Mouse (Mus musculus) embryo, embryonic 11 days (tissue): ENCODE measurements around the gene Gm45713.
A peak's percentile ranks its signal among the peaks of the same experiment; 100 is the strongest.

Experiments
- DNase-seq: peaks from one replicate; pipeline ENCODE4 v3.0.0-alpha.2; 2015

Gene Gm45713

DNA sequence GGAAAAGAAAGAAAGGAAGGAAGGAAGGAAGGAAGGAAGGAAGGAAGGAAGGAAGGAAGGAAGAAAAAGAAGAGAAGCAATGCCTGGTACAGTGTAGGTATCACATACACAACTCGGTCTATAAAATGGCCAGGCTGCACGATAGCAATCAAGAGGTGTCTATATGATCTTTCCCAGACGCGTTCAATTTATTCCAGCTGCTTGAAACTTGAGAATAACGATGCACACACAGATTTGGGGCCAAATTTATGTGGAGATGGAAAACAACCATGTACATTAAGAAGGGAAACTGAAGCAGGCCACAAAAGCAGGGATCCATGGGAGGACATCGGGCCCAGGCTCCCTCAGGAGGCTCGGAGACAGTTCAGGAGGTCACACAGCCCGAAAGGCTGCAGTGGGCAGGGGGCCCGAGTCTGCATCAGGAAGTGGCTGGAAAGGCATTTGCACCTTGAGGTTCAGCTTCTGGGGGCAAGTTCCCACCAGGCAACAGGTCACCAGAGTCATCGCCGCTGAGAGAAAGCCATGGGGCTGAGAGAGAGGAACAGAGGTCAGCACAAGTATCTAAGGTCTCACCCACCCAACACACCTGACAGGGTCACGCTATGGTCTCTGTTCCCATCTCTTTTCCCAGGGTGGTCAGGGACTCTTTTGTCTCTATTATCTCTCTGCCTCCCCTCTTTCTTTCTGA is 43.1 kb downstream of the Gm45713 start:
- no peak for DNase-seq

DNA sequence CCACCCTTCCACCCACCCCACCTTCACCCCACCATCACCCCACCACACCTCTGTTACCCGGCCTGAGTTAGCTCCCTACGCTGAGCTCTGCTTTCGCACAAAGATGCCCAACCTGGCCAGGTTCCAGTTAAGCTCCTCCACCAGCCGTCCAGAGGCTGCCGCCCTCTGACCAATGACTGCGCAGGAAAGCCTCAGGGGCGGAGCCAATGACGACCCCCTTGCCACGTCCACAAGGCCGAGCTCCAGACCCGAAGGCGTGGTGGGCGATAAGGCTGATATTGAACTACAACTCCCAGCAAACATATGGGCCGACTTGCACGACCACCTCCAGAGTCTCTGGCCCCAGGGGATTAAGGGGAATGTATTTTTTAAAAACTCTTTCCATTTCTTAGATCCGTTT is 44.0 kb downstream of the Gm45713 start, which contains the start of gene Rcn3:
Gene Rcn3, minus strand, starts transcription at position 174 of the 400 bp plus-strand sequence.
- DNase-seq = peak; percentile 97

DNA sequence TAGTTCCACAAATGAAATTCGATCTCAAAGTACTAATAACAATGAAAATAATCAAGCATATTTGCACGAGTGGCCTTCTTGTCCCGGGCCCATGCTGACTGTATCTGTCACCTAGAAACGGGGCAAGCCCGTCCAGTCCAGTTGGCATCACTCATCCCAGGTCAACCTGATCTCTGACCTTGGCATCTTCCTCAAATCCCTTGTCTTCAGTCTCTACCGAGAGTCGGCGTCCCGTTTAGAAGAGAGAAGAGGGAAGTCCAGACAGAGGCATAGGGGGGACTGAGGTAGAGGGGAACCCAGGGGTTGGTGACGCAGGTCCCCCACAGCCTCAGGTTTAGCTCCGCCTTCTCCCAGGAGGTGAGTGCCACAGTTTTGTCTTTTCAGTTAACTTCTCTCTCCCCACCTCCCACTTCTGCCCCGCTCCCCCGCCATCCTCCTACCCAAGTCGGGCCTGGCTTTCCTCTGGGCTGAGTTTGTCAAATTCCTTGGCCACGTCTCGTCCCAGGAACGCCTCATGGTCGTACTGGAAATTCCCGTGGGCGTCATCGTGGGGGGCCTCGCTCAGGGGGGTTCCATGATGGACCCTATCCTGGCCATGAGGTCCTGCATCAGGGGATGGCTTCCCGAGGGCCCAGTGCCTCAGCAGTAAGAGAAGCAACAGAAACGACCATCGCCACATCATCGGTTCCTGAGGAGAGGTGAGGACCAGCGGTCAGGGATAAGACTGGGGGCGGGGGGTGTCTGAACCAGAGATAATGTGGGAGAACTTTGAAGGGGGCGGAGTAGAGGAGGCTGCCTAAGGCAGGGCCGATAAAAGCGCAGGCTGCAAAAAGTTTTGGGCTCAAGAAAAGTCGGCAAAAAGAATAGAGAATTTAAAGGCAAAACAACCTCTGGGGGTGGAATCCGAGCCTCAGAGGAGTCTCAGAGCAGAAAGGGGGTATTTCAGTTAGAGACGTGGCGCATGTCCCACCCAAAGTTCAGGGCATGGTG is 44.7 kb downstream of the Gm45713 start:
- peak; percentile 39 for DNase-seq

DNA sequence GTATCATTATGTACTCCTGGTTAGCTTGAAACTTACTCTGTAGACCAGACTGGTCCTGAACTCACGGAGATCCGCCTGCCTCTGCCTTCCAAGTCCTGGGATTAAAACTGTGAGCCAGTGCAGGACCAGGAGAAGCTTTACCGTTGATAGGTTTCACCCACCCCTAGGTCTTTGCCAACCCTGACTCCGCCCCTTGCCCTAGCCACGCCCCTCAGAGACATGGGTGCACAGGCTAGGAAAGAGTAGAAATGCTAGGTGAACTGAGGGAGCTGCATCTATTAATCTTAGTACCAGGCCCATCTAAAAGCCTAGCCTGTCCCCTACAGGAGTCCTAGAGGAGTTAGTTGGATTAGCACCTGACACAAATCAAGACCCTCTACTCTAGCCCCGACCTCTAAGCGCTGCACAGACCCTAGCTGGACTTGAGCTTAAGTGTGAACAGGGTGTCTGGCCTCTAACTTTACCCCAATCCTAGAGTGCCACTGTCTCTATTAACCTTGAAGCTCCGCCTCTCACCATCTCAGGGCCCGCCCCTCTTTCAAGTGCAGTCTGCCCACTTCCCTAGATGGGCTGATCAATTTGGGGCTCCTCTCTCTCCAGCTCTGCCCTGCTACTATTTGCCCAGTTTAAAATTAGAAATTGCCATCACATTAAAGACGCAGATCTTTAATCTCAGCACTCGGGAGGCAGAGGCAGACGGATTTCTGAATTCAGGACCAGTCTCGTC is 45.6 kb downstream of the Gm45713 start:
- DNase-seq = no peak

DNA sequence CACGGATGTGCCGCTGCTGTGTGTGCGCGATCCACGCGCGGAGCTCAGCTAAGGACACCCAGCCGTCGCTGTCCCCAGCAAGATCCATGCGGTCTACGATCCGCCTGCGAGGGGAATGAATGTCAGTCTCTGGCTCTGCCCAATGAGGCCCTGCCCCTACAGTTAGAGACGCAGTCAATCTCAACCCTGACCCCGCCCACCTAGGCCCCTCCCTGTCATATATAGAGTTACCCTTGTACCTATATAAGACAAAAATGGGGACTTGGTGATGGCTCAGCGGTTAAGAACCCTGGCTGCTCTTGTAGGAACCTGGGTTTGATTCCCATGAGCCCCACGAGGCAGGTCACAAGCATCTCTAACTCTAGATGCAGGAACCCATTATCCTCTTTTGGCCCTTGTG is 47.4 kb downstream of the Gm45713 start:
- DNase-seq = no peak

DNA sequence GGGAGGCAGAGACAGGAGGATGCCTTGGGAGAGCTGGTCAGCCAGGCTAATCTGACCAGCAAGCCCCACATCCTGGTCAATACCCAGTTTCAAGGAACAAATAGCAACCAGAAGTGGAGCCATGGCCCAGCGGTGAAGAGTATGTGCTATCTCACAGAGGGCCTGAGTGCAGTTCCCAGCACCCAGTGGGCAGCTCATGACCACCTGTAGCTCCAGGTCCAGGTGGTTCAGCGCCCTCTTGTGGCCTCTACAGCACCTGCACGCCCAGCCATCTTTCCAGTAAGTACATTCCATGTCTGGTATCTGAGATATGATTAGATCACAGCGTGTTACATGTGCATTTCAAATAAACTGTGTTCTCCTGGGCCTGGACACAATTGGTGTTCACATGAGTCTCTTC is 49.9 kb downstream of the Gm45713 start:
- DNase-seq = no peak

DNA sequence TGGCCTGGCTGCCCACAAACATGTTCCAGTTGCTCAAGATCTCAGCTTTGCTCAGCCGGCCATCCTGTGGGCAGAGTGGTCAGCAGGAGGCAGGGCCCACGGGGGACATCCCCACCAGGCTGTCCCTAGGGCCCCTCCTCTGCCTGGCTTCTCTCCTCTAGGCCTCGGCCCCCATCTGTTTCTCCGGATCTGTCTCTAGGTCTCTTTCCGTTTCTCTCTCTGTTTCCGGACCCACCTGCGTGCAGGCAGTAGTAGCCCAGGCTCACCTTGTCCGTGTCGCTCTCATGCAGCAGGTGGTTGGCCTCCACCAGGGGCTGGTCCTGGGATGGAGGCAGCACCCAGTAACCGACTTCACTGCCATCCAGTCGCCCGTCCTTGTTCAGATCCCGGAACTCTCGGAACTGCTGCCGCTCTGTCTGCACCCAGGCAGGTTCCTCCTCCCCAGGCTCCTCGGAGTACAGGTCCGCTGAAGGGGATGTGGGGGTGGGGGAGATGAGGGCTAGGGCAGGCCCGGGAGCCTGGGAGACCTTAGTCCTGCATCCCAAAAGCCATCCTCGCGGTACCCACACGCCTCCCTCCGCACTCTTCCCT is 52.6 kb downstream of the Gm45713 start:
- no peak for DNase-seq

DNA sequence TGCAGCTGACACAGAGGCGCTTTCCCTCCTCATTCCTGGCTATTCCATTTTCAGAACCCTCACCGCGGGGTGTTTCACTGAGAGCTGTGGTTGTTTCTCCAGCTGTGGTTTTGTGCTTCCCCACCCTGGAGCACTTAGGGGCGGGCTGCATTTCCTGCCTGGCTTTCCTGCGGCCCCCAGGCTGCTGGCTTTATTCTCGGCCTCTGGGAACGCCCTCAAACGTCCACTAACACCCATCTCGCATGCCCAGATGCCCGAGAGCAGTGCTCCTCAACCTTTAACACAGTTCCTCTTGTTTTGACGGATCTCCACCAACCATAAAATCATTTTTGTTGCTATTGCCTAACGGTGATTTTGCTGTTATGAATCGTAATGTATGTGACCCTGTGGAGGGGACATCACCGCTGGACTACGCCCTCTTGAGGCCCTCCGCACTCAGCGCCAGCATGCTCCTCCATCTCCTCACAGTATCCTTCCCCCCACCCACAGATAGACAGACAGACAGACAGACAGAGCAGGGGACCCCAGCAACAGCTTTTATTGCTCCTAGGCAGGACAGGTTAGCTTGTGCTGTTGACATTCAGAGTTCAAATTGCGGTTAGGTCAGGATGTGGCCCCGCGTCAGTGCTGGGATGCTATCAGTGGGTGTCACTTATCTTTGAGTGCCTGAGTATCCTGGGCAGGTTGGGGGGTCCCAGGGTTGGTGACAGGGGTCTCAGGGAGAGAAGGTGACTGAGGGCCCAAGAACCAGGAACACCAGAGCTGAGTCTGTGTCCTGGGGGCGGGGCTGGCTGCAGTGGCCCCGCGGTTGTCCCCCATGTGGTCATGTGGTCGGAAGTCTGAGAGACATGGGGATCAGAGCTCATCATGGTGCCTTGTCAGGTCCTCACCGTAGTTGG is 53.4 kb downstream of the Gm45713 start:
- peak; percentile 41 for DNase-seq

DNA sequence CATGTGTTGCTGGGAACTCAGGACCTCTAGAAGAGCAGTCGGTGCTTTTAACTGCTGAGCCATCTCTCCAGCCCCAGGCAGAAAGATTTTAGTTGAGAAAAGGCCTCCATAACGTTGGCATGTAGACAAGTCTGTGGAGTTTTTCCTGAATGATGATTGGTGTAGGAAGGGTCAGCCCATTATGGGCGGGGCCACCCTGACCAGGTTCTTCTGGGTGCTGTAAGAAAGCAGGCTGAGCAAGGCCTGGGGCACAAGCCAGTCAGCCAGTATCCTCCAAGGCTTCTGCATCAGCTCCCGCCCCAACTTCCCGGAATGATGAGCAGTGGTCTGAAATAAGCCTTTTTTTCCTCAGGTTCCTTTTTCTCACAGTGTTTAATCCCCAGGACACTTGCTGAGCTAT is 55.0 kb downstream of the Gm45713 start:
- no peak for DNase-seq

DNA sequence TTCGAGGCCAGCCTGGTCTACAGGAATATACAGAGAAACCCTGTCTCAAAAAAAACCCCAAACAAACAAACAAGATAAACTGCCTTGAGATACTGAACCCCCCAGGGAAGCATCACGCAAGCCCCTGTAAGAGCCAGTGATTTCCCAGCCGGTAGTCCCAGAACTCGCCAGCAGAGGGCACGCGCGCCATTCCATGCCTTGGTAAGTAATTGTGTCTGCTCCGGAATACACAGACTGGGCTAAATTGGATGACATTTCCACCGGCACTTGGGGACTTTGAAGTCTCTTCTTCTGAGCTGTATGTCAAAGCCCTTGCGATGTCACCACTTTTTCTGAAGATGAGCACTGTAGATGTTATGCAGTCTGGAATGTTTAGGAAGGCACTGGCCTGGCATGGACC is 56.2 kb downstream of the Gm45713 start:
- DNase-seq = peak; percentile 89

DNA sequence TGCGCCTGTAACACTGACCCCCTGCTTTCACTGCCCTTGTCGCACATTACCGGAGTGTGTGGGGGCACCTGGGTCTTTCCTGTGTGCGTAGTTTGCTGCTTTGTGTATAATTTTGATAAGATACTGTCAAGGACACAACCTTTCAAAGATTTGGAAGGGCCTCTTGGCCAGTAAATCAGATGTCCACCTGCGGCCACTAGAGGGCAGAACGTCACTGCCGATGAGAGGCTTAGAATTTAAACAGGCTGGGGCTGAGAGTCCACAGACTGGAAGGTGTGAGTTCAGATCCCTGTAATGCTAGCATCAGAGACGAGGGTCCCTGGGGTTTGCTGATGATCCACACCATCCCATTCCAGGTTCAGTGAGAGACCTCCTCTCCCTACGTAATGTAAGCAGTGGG is 57.5 kb downstream of the Gm45713 start:
- peak; percentile 85 for DNase-seq

DNA sequence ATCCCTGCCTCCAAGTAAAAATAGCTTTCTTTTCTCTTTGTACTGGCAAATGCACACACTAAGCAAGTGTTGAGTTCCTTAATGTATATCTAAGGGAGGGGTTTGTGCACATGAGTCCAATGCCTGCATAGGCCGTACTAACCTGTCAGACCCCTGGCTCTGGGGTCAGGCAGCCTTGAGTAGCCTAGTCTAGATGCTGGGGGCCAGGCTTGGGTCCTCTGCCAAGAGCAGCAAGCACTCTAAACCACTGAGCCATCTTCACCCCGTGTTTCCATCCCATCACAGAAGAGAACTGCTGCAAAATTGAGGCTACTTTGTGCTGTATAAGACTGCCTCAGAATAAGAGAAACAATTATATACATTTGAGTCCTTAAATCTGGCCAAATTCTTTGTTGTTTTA is 58.2 kb downstream of the Gm45713 start:
- DNase-seq = no peak

DNA sequence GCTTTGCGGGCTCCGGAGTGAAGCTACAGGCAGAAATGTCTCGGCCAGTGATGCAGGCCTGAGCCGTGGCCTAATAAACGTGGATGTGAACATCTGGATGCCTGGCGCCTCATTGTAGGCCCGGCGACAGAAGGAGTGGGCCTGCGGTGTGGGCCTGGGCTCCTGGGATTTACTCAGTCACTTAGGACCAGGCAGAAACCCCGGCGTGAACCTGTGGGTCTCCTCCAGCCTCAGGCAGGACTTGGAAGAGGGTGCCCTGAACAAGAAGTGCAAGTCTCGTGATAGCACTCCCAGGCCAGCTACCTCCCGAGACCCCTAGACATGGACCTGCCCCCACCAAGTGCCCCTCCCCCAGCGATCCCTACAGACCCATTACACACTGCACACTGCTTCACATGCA is 58.7 kb downstream of the Gm45713 start:
- DNase-seq = no peak

DNA sequence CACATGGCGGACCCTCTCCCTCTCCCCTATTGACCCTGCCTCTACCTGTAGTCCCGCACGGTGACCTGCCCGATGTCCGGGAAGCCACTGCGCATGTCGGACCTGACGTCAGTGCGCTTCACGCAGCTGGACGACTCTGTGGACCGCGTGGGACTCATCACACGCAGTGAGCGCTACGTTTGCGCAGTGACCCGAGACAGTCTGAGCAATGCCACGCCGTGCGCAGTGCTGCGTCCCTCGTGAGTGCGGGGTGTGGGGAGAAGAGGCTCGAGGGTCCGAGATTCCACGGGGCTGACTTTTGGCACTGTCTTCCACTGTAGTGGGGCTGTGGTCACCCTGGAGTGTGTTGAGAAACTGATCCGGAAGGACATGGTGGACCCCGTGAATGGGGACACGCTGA is 59.5 kb downstream of the Gm45713 start:
- no peak for DNase-seq
